Mouse (Mus musculus) bone marrow, adult 2 months (tissue): ENCODE data around the gene Lin7a.

Experiments
- CTCF ChIP-seq: fragments of 200-500 bp; IDR thresholded peaks from 2 replicates; pipeline ENCODE4 v1.5.1; 2011; ENCODE audit warnings: low read length, control low read depth; ENCODE audit not compliant: control insufficient read depth, insufficient read depth
- POLR2A ChIP-seq: fragments of 200-500 bp; IDR thresholded peaks from 2 replicates; pipeline ENCODE4 v1.6.1; 2011; ENCODE audit warnings: low read depth, mild to moderate bottlenecking, control low read depth, low read length, borderline replicate concordance; ENCODE audit not compliant: control insufficient read depth

- no peak for TF ChIP-seq CTCF
- TF ChIP-seq POLR2A, result no peak
These were observed 1.3 kb downstream of the Lin7a start for GRCm38 (mm10) chr10:107272804-107273145.
